Mouse (Mus musculus) gastrocnemius, adult 2 months (tissue): ENCODE data around the gene Tmbim4. TPM values are rescaled to one million over a fixed set of nuclear protein-coding genes. Genes with fewer than 3 reads are reported as not detected.

Source experiments
- DNase-seq: peaks from one replicate; pipeline ENCODE4 v3.0.0; 2022
- H3K27ac ChIP-seq: fragments of 200-600 bp; 2 replicates; pipeline ENCODE4 v1.8.1; 2022; ENCODE audit warnings: mild to moderate bottlenecking
- H3K4me3 ChIP-seq: fragments of 200-600 bp; 2 replicates; pipeline ENCODE4 v1.8.1; 2022; ENCODE audit warnings: mild to moderate bottlenecking, moderate library complexity
- CTCF ChIP-seq: fragments of 200-600 bp; IDR thresholded peaks from 2 replicates; pipeline ENCODE4 v1.8.1; 2022; ENCODE audit warnings: antibody characterized with exemption, mild to moderate bottlenecking, moderate library complexity
- intact Hi-C: fragments of 180-260 bp; cut with DNase I; formaldehyde crosslinking; loops from one replicate; pipeline ENCODE4 v1.15.1; 2025
- total RNA-seq, 2 experiments: library from RNA; stranded (reverse); gene quantifications; 2 replicates each; pipeline ENCODE4 v1.2.3; 2021

Gene Tmbim4
- total RNA-seq, 2 experiments from 2014 or later: 71.5 to 77.2 TPM

DNA sequence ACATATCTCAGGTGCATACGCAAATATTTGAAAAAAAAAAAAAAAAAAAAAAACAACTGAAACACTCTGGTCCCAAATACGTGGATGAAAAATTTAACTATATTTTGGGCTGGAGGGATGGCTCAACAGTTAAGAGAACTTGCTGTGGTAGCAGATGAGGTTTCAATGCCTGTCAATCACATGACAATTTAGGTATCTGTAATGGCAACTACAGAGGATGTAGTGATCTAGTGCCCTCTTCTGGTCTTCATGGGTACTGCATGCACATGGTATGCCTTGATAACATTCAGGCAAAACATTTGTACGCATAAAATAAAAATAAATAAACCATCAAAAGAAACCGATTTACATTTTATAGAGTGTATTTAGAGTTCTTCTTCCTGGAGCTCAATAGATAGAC is 69.4 kb downstream of the Tmbim4 start:
- peak; percentile 94 for TF ChIP-seq CTCF
- no peak overlapping the region for H3K27ac ChIP-seq
- intact Hi-C loops: no loop called here
- H3K4me3 ChIP-seq: no peak overlapping the region
- no peak for DNase-seq

DNA sequence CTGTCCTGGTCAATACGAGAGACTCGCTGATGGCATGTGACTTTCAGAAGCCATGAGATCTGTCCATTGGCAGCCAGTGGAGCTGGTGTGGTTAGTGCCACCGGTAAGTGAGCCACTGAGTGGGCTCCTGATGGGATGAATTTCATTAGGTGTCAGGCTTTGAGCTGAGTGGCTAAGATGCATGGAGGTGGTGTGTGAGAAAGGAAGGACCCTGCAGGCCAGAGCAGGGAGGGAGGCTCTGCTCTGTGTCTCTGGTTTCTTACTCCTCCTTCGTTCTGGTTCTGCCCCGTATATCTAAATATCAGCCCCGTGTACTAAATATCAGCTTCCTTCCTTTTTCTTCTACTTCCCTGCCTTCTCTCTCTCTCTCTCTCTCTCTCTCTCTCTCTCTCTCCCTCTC is 69.9 kb downstream of the Tmbim4 start:
- Histone ChIP-seq H3K27ac (no peak overlapping the region), H3K4me3 (no peak overlapping the region)
- DNase-seq: no peak
- no peak for TF ChIP-seq CTCF
- intact Hi-C loops: no loop called here

DNA sequence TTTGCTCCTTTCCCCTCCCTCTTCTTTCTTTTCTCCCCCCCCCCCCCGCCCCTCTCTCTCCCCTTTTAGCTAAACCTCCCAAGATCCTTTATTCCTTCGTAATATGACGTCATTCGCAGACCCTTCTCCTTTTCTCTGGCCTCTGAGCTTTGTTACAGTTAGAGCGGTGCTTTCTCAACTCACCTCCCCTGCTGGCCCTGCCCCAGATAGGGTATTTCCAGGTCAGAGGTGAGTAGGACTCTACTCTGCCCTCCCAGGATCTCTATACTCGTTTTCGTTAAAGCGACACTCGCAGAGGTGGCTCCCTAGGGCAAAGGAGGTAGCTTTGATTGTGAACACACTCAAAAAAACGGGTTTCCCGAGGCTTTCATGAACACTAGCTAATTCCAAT is 70.5 kb downstream of the Tmbim4 start:
- no peak for TF ChIP-seq CTCF
- DNase-seq: no peak
- intact Hi-C loops: no loop called here
- Histone ChIP-seq H3K27ac (no peak overlapping the region), H3K4me3 (no peak overlapping the region)

DNA sequence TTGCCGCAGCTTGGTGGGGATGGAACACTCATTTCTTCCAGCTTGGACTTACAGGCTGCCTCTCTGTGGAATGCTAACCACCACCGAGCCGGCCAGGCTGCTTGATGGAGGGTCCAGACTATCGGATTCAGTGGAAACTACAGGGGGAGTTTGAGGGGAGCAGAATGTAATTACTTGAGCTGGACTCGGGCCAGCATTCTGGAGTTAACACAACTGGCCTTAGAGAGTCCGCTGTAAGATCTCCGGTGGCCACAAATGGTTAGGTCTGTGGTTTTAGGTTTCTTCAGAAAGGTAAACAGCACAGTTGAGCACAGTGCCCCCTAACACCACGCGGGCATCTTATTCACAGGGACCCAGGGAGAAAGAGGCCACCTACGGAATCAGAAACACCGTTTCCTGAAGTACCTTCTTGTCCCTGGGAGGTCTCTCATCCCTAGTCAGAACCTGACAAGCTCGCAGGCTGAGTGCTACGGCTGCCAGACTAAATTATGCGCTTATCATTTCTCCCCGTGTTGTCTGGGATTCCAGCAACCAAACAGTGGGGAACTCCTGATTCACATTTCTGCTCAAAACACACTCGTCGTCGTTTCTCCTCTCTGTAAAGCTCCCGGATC is 71.0 kb downstream of the Tmbim4 start:
- intact Hi-C loops: no loop called here
- no peak overlapping the region for H3K4me3 ChIP-seq
- TF ChIP-seq CTCF: no peak
- no peak overlapping the region for H3K27ac ChIP-seq
- no peak for DNase-seq

DNA sequence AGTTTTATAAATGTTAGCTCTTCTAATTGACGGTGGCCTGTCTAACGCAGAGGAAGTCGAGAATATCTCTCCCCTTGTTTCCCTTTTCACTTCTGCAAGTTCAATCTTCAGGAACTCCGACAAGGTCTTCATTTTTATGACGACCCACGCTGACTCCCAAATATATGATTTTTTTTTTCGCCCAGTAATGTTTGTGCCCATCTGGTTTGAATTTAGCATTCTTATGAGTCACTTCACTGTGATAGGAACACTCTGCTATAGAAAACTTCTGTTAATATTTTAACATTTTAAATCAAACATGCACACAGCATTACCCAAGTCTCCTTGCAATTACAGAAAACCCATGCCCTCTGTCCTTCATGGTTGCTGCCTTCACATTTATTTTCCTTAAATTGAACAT is 71.9 kb downstream of the Tmbim4 start:
- H3K4me3 ChIP-seq: no peak overlapping the region
- DNase-seq: no peak
- TF ChIP-seq CTCF: no peak
- intact Hi-C loops: no loop called here
- no peak overlapping the region for H3K27ac ChIP-seq

Other genes starting within 250 kb of the Tmbim4 start
- 1 to 10 TPM; 6.6 to 7.1 TPM for gene Helb, start 88.6 kb upstream of the Tmbim4 start, total RNA-seq
- gene Irak3, start 540 bp downstream of the Tmbim4 start, total RNA-seq: 1 to 10 TPM; 2.6 to 2.7 TPM
- 10 to 100 TPM; 17.0 to 17.2 TPM for gene Llph, start 25.5 kb downstream of the Tmbim4 start, total RNA-seq